Mouse (Mus musculus) liver, embryonic 15.5 days (tissue): Measurements from ENCODE around the gene Ptpn21. TPM values are rescaled to one million over a fixed set of nuclear protein-coding genes. Genes with fewer than 3 reads are reported as not detected.

Source experiments
- ATAC-seq: fragments of 200-750 bp; cut with Nextera tagmentation; 2 replicates; pipeline ENCODE4 v1.8.0; 2017; ENCODE audit warnings: moderate number of reproducible peaks, mild to moderate bottlenecking, moderate library complexity; ENCODE audit not compliant: insufficient read depth
- H3K27ac ChIP-seq: fragments of 300-500 bp; sonication (generic); replicated peaks from 2 replicates; pipeline ENCODE4 v1.5.1; 2015; ENCODE audit warnings: mild to moderate bottlenecking, inconsistent platforms
- H3K27me3 ChIP-seq: fragments of 300-500 bp; sonication (generic); 2 replicates; pipeline ENCODE4 v1.6.1; 2015; ENCODE audit warnings: mild to moderate bottlenecking, inconsistent platforms
- H3K36me3 ChIP-seq: fragments of 300-500 bp; sonication (generic); replicated peaks from 2 replicates; pipeline ENCODE4 v1.6.1; 2015; ENCODE audit warnings: moderate library complexity, mild to moderate bottlenecking, inconsistent platforms
- H3K4me1 ChIP-seq: fragments of 300-500 bp; sonication (generic); replicated peaks from 2 replicates; pipeline ENCODE4 v1.6.1; 2015; ENCODE audit warnings: inconsistent platforms
- H3K4me2 ChIP-seq: fragments of 300-500 bp; sonication (generic); 2 replicates; pipeline ENCODE4 v1.6.1; 2015; ENCODE audit warnings: moderate library complexity, mild to moderate bottlenecking, inconsistent platforms
- H3K4me3 ChIP-seq: fragments of 300-500 bp; sonication (generic); replicated peaks from 2 replicates; pipeline ENCODE4 v1.5.1; 2015; ENCODE audit warnings: mild to moderate bottlenecking, inconsistent platforms
- H3K9ac ChIP-seq: fragments of 300-500 bp; sonication (generic); 2 replicates; pipeline ENCODE4 v1.6.1; 2015; ENCODE audit warnings: moderate library complexity, mild to moderate bottlenecking, inconsistent platforms
- H3K9me3 ChIP-seq: fragments of 300-500 bp; sonication (generic); replicated peaks from 2 replicates; pipeline ENCODE4 v1.6.1; 2016; ENCODE audit warnings: inconsistent platforms
- WGBS: fragments of 180-500 bp; shearing (Covaris S2); methylation state at CpG from one replicate; pipeline ENCODE4 v1.1.7; 2015; ENCODE audit warnings: mixed read lengths; ENCODE audit not compliant: insufficient replicate concordance; 5-methylcytosine and 5-hydroxymethylcytosine counted together
- polyA plus RNA-seq: library from polyadenylated mRNA; unstranded; fragments of >200 nt; fragmentation: Nextera tagmentation; extraction: Ambion mirVana; gene quantifications from 2 replicates; pipeline ENCODE4 v1.2.1, GENCODE M21; 2015

Gene Ptpn21
- polyA plus RNA-seq, 1 experiment from 2014 or later: 2.7 TPM

GRCm38 (mm10) chr12:98662617-98663016 lies 74.6 kb downstream of the Ptpn21 start:
- H3K27ac ChIP-seq: no peak overlapping the region
- H3K4me3 ChIP-seq: no peak overlapping the region
- H3K9me3 ChIP-seq: no peaks in the 10 kb centered on the region
- 80% methylated on average over 7 of the region's 7 CpGs for WGBS
- H3K4me1 ChIP-seq: no peaks in the 10 kb centered on the region
- no peaks in the 10 kb centered on the region for H3K36me3 ChIP-seq
- no peak for ATAC-seq
- H3K9ac ChIP-seq: no peak overlapping the region
- H3K27me3 ChIP-seq: no peaks in the 10 kb centered on the region
- H3K4me2 ChIP-seq: no peak overlapping the region

GRCm38 (mm10) chr12:98656873-98657272 lies 80.3 kb downstream of the Ptpn21 start:
- H3K4me2 ChIP-seq: no peak overlapping the region
- no peak overlapping the region for H3K4me3 ChIP-seq
- no peak overlapping the region for H3K27ac ChIP-seq
- no peaks in the 10 kb centered on the region for H3K9me3 ChIP-seq
- no peak for ATAC-seq
- H3K4me1 ChIP-seq: no peaks in the 10 kb centered on the region
- H3K27me3 ChIP-seq: no peaks in the 10 kb centered on the region
- no peaks in the 10 kb centered on the region for H3K36me3 ChIP-seq
- WGBS: 65% methylated on average over 2 of the region's 2 CpGs
- H3K9ac ChIP-seq: no peak overlapping the region

DNA sequence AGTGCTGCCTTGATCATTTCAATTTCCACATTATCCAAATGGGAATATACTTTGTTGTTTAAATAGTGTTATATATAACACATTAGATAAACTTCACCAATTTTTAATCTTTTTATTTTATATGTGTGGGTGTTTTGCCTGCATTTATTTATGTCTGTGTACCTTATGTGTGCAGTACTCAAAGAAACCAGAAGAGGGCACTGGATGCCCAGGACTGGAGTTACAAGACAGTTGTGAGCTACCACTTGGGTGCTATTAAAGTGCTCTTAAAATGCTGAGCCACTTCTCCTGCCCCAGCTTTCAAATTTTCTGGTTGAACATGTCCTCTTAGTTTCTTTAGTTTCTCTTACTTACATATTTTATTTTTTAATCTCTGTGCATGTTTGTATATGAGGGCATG lies 92.4 kb downstream of the Ptpn21 start:
- ATAC-seq: no peak
- H3K9me3 ChIP-seq: no peaks in the 10 kb centered on the region
- no peak overlapping the region for H3K9ac ChIP-seq
- H3K36me3 ChIP-seq: no peaks in the 10 kb centered on the region
- no peak overlapping the region for H3K27ac ChIP-seq
- no peak overlapping the region for H3K4me2 ChIP-seq
- no peaks in the 10 kb centered on the region for H3K27me3 ChIP-seq
- H3K4me1 ChIP-seq: no peaks in the 10 kb centered on the region
- H3K4me3 ChIP-seq: no peak overlapping the region

DNA sequence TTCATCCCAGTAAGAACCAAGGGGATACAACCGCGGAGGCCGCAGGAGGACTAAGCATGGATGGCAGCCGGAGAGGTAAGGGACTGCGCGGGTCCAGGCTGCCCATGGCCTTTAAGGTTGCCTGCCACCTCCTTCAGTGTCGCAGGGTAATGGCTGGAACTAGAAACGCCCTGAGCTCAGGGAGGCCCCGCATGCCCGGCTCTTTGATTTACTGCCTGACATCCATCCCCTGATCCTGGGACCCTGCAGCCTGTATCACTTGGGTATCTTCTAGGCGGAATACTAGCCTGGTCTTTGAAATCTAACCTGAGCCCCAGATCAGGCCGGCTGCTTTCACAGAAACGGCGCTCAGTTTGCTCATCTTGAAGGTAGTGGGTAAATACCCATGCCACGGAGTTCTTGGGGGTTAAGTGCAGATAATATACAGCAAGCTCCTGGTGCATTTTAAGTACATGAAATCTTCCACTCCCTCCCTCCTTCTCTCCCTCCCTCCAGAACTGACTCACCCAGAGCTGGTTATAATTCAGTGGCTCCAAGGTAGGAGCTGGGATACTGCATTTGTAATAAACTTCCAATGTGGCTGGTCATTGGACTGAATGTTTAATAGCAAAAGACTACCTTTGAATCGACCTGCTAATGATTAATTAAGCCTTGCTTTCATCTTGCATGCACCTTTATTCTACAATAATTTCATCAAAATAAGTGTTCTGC lies 108.8 kb downstream of the Ptpn21 start:
- H3K36me3 ChIP-seq: no peaks in the 10 kb centered on the region
- H3K9me3 ChIP-seq: no peaks in the 10 kb centered on the region
- H3K9ac ChIP-seq: peak overlapping the region; percentile 49
- H3K27me3 ChIP-seq: no peaks in the 10 kb centered on the region
- peak overlapping the region; percentile 81 for H3K4me2 ChIP-seq
- WGBS: 2% methylated on average over 16 of the region's 16 CpGs
- ATAC-seq: peak; percentile 80
- no peak overlapping the region for H3K27ac ChIP-seq
- peaks cover 11% of the 10 kb centered on the region for H3K4me1 ChIP-seq
- H3K4me3 ChIP-seq: peak overlapping the region; percentile 72

GRCm38 (mm10) chr12:98627392-98628259 lies 109.6 kb downstream of the Ptpn21 start, which contains the start of gene Spata7:
Gene Spata7, plus strand, starts transcription at chr12:98628157.
- ATAC-seq: peak; percentile 91
- no peaks in the 10 kb centered on the region for H3K36me3 ChIP-seq
- 2% methylated on average over 32 of the region's 32 CpGs for WGBS
- peak within 1 kb of the TSS; percentile 81 for H3K4me2 ChIP-seq
- H3K9me3 ChIP-seq: no peaks in the 10 kb centered on the region
- peak within 1 kb of the TSS; percentile 72 for H3K4me3 ChIP-seq
- peak within 1 kb of the TSS; percentile 49 for H3K9ac ChIP-seq
- H3K4me1 ChIP-seq: peaks cover 11% of the 10 kb centered on the region
- H3K27me3 ChIP-seq: no peaks in the 10 kb centered on the region
- H3K27ac ChIP-seq: no peak within 1 kb of the TSS

Other genes with a start within 250 kb of the Ptpn21 start
- gene Kcnk10, start 159.1 kb downstream of the Ptpn21 start, polyA plus RNA-seq: 0.05 TPM in 1 of 2 replicates, not detected in the other
- 1.6 and 1.8 TPM in 2 replicates for gene Spata7, start 109.2 kb downstream of the Ptpn21 start, polyA plus RNA-seq
- gene Zc3h14, start 9.6 kb upstream of the Ptpn21 start, polyA plus RNA-seq: 33.2 and 34.1 TPM in 2 replicates
- 0.41 and 0.55 TPM in 2 replicates for gene Eml5, start 164.1 kb upstream of the Ptpn21 start, polyA plus RNA-seq
- gene Ttc8, start 183.2 kb upstream of the Ptpn21 start, polyA plus RNA-seq: 2.4 and 2.8 TPM in 2 replicates